Mouse (Mus musculus) lung, postnatal 10 days (tissue): ENCODE data around the gene Pcdh15.

ENCODE experiments used
- DNase-seq: peaks from one replicate; pipeline ENCODE4 v3.0.0; 2021

Gene Pcdh15

GRCm38 (mm10) chr10:74335412-74335811 is 1236.3 kb downstream of the Pcdh15 start:
- DNase-seq, result no peak

GRCm38 (mm10) chr10:74339247-74340160 is 1240.4 kb downstream of the Pcdh15 start:
- no peak for DNase-seq

GRCm38 (mm10) chr10:74359526-74359925 is 1260.4 kb downstream of the Pcdh15 start:
- DNase-seq, result no peak

GRCm38 (mm10) chr10:74378697-74379096 is 1279.6 kb downstream of the Pcdh15 start:
- DNase-seq, result no peak

GRCm38 (mm10) chr10:74379276-74380134 is 1280.4 kb downstream of the Pcdh15 start:
- no peak for DNase-seq

GRCm38 (mm10) chr10:74387538-74388499 is 1288.7 kb downstream of the Pcdh15 start:
- no peak for DNase-seq

GRCm38 (mm10) chr10:74403111-74403510 is 1304.0 kb downstream of the Pcdh15 start:
- no peak for DNase-seq

GRCm38 (mm10) chr10:74414021-74414420 is 1314.9 kb downstream of the Pcdh15 start:
- no peak for DNase-seq

- no peak for DNase-seq
Measured at GRCm38 (mm10) chr10:74414945-74415344, 1315.8 kb downstream of the Pcdh15 start.

- no peak for DNase-seq
Measured at GRCm38 (mm10) chr10:74415359-74415758, 1316.2 kb downstream of the Pcdh15 start.

GRCm38 (mm10) chr10:74415949-74416348 is 1316.8 kb downstream of the Pcdh15 start:
- DNase-seq, result no peak

- DNase-seq, result no peak
Measured at GRCm38 (mm10) chr10:74450069-74450468, 1350.9 kb downstream of the Pcdh15 start.

GRCm38 (mm10) chr10:74463972-74464371 is 1364.8 kb downstream of the Pcdh15 start:
- DNase-seq, result no peak

GRCm38 (mm10) chr10:74480779-74481178 is 1381.6 kb downstream of the Pcdh15 start:
- DNase-seq, result no peak

- DNase-seq, result no peak
Measured at GRCm38 (mm10) chr10:74512315-74512714, 1413.2 kb downstream of the Pcdh15 start.

- no peak for DNase-seq
Measured at GRCm38 (mm10) chr10:74513743-74514142, 1414.6 kb downstream of the Pcdh15 start.

GRCm38 (mm10) chr10:74538371-74538770 is 1439.2 kb downstream of the Pcdh15 start:
- no peak for DNase-seq

GRCm38 (mm10) chr10:74555326-74555725 is 1456.2 kb downstream of the Pcdh15 start:
- DNase-seq, result no peak

GRCm38 (mm10) chr10:74569603-74570002 is 1470.5 kb downstream of the Pcdh15 start:
- no peak for DNase-seq

GRCm38 (mm10) chr10:74579924-74580323 is 1480.8 kb downstream of the Pcdh15 start:
- no peak for DNase-seq

- DNase-seq, result no peak
Measured at GRCm38 (mm10) chr10:74591799-74592198, 1492.7 kb downstream of the Pcdh15 start.

GRCm38 (mm10) chr10:74607683-74608082 is 1508.5 kb downstream of the Pcdh15 start:
- no peak for DNase-seq
